Mouse (Mus musculus) left cerebral cortex, postnatal 36 days (tissue): ENCODE data around the gene Eps8l2. TPM values are rescaled to one million over a fixed set of nuclear protein-coding genes. Genes with fewer than 3 reads are reported as not detected.

ENCODE experiments used
- DNase-seq, 2 experiments: peaks; one replicate each; pipeline ENCODE4 v3.0.0; 2021 to 2022; ENCODE audit warnings: low spot score in 2 of 2, mixed read lengths in 1 of 2
- intact Hi-C: fragments of 180-260 bp; cut with DNase I; formaldehyde crosslinking; loops from one replicate; pipeline ENCODE4 v1.15.1; 2025
- total RNA-seq, 2 experiments: library from RNA; stranded (reverse); gene quantifications; 2 replicates each; pipeline ENCODE4 v1.2.3; 2021

Eps8l2 gene
- total RNA-seq = 1 to 10 TPM; 4.7 to 5.9 TPM

DNA sequence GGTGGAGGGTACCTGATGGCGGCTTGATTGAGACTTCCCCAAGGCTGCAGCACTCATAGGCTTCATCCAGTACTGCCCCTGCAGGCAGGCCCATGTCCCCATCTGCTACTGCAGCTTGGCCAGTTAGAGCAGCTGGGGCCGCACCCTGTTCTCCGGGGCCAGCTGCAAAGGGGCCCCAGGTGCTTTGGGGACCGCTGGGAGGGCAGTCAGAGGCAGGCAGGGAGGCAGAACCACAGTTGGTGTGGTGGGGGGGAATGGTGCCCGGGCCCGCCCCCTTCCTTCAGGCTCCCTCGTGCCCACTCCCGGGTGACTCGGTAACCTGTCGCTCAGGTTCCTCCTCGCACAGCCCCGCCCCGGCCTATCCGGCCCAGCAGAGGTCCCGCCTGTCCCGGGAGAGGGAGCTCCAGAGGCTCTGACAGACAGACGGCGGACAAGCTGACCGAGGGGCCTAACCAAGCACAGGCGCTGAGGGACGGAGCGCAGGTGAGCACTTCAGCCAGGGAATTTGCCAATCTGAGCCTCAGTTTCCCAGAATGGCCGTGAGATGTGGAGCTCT, at the start of gene Eps8l2:
Eps8l2 (plus strand) TSS at position 305 of the 556 bp plus-strand sequence.
- intact Hi-C loops = no loop called here
- DNase-seq = no peak

DNA sequence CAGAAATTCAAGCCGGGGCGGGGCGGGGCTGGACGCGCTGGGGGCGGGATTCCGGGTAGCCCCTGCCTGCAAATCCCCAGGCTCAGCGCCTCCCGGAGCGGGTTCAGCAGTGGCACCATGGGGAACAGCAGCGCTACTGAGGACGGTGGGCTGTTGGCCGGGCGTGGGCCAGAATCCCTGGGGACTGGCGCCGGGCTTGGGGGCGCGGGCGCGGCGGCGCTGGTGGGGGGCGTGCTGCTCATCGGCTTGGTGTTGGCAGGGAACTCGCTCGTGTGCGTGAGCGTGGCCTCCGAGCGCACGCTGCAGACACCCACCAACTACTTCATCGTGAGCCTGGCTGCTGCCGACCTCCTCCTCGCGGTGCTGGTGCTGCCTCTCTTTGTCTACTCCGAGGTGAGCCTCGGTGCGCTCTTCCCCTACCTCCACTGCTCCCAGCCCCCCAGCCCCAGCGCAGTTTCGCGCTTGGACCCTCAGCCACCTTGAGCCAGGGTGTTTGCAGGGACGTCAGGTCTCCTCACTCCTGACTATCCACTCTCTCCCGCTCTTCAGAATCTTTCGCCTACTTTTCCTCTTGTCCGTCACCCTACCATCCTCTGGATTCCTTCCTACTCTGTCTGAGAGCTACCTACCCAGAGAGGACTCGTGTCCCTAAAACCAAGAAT, 46.6 kb upstream of the Eps8l2 start, which contains the start of gene Drd4:
Drd4 (plus strand) TSS at position 86 of the 662 bp plus-strand sequence.
- DNase-seq = peak; percentile 45 to 50
- intact Hi-C loops = no loop called here

DNA sequence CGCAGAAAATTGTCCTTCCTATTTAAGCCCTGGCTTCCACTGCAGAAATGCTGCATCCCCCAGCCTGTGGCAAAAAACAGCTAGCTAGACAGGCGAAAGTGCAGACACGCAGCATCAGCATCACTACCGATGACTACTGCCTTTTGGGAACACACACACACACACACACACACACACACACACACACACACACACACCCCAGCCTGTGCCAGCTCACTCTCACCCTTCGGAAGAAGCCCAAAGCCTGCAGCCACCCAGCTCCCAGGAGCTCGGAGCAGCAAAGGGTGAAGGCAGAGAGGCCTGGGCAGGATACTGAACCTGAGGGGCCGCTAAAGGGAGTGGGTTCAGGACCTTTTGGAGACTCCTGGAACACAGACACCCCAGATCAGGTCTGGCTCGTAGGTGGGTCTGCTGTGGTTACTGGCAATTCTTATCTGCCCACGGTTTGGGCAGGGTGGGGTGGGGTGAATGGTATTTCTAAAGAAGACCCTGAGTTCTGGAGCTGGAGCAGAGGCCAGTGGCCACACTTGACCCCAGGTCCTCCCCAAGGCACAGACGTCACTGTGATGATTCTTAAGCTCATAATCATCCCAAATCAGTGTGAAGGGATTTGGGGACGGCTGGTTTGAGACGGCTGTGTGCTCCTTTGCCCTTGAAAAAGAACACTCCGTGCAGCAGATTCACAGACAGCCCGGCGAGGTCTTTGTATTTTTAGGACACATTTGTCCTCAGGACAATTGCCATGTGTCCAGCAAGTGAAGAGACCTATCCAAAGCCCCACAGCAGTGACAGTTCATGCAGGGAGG, 45.9 kb upstream of the Eps8l2 start:
- DNase-seq = no peak
- intact Hi-C loops = no loop called here

DNA sequence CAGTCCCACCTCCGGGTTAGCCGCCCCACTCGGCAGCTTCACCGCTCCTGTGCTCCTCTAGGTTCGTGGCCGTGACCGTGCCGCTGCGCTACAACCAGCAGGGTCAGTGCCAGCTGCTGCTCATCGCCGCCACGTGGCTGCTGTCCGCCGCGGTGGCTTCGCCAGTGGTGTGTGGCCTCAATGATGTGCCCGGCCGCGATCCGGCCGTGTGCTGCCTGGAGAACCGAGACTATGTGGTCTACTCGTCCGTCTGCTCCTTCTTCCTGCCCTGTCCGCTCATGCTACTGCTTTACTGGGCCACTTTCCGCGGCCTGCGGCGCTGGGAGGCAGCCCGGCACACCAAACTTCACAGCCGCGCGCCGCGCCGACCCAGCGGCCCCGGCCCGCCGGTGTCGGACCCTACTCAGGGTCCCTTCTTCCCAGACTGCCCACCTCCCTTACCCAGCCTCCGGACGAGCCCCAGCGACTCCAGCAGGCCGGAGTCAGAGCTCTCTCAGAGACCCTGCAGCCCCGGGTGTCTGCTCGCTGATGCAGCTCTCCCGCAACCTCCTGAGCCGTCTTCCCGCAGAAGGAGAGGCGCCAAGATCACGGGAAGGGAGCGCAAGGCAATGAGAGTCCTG, 44.7 kb upstream of the Eps8l2 start:
- DNase-seq = no peak
- intact Hi-C loops = no loop called here

DNA sequence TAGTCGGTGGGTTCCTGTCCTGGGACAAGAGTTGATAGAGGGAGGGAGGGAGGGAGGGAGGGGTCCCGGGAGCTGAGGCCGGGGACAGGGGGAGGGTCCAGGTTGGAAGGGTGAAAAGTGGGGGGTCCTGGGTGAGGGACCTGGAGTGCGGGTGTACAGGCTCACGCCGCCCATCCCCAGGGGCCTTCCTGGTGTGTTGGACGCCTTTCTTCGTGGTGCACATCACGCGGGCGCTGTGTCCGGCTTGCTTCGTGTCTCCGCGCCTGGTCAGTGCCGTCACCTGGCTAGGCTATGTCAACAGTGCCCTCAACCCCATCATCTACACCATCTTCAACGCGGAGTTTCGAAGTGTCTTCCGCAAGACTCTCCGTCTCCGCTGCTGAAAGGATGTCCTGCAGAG, 44.2 kb upstream of the Eps8l2 start:
- no peak for DNase-seq

DNA sequence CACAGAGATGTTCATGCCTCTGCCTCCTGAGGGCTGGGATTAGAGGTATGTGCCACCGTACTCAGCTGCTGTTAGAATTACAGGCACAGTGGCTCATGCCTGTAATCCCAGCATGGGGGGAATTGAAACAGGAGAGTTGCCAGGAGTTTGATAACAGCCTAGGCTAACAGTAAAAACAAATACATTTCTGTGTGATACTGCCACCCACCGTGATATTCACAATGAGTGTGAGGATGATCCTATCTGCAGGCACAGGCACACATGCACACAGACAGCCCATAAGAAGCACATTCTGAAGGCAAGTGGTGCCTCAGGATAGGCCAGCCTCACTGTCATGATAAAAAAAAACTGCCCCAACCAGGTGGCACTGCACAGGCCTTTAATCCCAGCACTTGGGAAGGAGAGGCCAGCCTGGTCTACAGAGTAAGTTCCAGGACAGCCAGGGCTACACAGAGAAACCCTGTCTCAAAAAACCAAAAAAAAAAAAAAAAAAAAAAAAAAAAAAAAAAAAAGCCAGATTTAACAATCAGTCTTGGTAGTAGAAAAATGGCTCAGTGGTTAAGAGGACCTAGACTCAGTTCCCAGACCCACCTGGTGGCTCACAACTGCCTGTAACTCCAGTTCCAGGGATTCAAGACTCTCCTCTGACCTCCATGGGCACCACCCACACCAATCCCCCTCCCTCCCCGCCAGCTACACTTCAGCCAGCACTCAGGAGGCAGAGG, 40.6 kb upstream of the Eps8l2 start:
- DNase-seq = no peak
- intact Hi-C loops = no loop called here

More for the DNA sequence above, 44.2 kb upstream of the Eps8l2 start:
- intact Hi-C loops = no loop called here

- intact Hi-C loops = no loop called here
- no peak for DNase-seq
Measured at GRCm38 (mm10) chr7:141299175-141299574, 39.5 kb upstream of the Eps8l2 start.

DNA sequence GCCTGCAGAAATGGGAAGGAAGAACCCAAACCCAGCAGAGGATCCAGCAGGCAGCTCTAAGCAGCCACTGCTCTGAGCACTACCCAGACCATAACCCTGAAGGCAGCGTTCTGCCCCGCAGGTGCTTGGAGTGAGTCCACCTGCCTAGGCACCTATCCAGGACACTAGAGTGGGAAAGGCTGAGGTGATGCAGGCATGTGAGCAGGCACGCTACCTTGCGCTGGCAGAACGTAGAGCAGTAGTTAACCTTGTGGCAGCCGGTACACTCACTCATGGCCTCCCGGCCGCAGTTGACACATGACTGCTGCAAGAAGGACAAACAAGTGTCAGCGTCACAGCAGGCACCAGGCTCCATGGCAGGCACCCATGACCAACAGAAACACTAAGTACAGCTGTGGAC, 37.3 kb upstream of the Eps8l2 start:
- intact Hi-C loops = no loop called here
- DNase-seq = no peak

DNA sequence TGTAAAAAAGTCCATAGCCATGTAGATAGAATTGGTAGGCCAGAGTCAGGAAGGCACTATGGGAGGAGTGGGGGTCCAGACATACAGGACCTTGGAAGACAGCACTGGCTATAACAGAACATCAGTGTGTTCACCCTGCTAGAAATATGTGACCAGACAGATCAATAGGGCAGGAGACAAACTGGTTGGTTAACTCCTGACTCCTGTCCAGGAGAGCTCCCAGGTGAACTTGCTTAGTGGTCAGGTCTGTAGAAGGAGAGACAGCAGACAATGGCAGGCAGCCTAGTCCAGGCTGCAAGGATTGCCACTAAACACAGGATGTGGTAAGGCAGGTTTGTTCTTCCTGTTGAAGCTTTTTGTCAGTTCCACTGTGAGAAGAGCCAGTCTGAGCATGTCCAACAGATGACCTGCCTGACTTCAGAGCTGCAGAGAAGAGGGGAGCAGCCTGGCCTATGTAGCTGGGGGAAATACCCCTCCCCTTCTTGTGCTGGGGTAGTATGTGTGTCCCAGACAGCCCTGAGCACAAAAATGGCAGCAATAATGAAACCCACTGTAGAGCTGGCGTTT, 35.9 kb upstream of the Eps8l2 start:
- no peak for DNase-seq
- intact Hi-C loops = no loop called here

DNA sequence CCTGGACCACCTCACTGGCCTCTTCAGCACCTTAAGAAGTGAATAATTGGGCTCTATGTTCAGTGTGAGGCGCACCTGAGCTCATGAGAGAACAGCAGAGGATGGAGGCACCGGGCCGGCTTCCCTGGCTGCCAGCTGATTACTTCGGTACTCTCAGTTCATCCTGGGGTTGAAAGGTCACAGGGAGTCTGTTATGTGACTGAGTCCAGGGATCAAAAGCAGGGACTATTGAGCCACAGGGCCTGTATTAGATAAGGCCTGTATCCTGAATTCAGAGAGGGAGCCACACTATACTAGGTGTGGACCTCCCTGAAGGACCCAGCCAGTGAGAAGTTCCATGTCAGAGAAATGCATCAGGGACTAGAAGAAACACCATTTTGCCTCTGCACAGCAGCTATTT, 34.1 kb upstream of the Eps8l2 start:
- no peak for DNase-seq
- intact Hi-C loops = no loop called here

GRCm38 (mm10) chr7:141314416-141314815, 24.3 kb upstream of the Eps8l2 start:
- DNase-seq = no peak
- intact Hi-C loops = no loop called here

DNA sequence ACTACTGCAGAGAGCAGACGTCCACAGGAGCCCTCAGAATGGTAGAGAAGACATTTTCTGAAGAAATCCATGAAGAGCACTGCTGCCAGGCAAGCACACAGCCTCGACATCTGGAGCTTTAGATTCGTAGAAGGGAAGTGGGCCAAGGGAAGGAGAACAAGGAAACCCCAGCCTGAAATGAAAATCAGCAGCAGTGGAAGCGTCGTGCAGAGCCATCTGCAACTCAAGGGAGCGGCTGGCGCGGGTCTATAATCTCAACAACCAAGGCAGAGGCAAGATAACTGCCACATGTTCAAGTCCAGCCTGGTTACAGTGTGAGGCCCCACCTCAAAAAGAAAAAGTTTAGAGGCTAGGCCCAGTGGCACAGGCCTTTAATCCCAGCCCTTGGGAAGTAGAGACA, 23.6 kb upstream of the Eps8l2 start:
- intact Hi-C loops = no loop called here
- no peak for DNase-seq

- peak in 1 of 2 experiments; percentile 39 for DNase-seq
- intact Hi-C loops = no loop called here
Measured at GRCm38 (mm10) chr7:141315974-141316373, 22.7 kb upstream of the Eps8l2 start.

DNA sequence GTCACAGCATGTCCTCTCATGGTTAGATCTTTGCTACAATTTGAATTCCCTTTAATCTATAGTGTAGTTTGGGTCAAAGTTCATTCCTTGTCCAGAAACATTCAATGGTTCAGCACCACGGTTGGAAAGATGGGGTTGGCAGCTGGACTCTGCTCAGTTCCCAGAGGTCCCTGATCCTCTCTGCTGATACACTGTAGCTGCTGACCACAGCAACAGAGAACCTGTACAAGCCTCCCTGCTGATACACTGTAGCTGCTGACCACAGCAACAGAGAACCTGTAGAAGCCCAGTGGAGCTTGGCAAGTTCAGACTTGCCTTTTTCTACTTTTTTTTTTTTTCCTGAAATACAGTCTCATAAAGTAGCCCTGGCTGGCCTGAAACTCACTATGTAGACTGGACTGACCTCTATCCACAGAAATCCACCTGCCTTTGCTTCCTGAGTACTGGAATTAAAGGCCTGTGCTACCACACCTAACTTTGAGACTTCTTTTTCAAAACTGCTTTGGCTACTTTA, 21.0 kb upstream of the Eps8l2 start:
- intact Hi-C loops = no loop called here

GRCm38 (mm10) chr7:141319446-141319845, 19.2 kb upstream of the Eps8l2 start:
- no peak for DNase-seq
- intact Hi-C loops = no loop called here

More for the DNA sequence above, 21.0 kb upstream of the Eps8l2 start:
- no peak for DNase-seq

- intact Hi-C loops = loop anchor here (5.0 kb wide), 1 partner anchor 68 kb away; the partner anchor contains the start of gene Taldo1
- no peak for DNase-seq
Measured at GRCm38 (mm10) chr7:141324686-141325085, 14.0 kb upstream of the Eps8l2 start.

GRCm38 (mm10) chr7:141326546-141327446, 11.9 kb upstream of the Eps8l2 start:
- DNase-seq = peak in 1 of 2 experiments; percentile 11
- intact Hi-C loops = loop anchor here (5.0 kb wide), 1 partner anchor 66 kb away; the partner anchor contains the start of gene Taldo1
